Mouse (Mus musculus): Measurements from ENCODE around the gene Gm3139. TPM values are rescaled to one million over a fixed set of nuclear protein-coding genes. Genes with fewer than 3 reads are reported as not detected.

Gm3139 gene
- not detected for polyA plus RNA-seq (2017; shearing (Covaris generic))

GRCm38 (mm10) chr5:94525987-94526386, at the start of gene Gm3139:
Gene Gm3139, plus strand, starts transcription at chr5:94526287.

Other genes starting within 250 kb of the Gm3139 start
- gene A430089I19Rik, start 219.5 kb upstream of the Gm3139 start, polyA plus RNA-seq (2017; shearing (Covaris generic)) = not detected
- not detected for gene Gm6502, start 211.9 kb upstream of the Gm3139 start, polyA plus RNA-seq (2017; shearing (Covaris generic))
- gene AA792892, start 186.5 kb upstream of the Gm3139 start, polyA plus RNA-seq (2017; shearing (Covaris generic)) = not detected
- gene Gm7682, start 80.5 kb upstream of the Gm3139 start, polyA plus RNA-seq (2017; shearing (Covaris generic)) = not detected
- not detected for gene Gm3147, start 90.1 kb downstream of the Gm3139 start, polyA plus RNA-seq (2017; shearing (Covaris generic))
- not detected for gene Gm6509, start 97.7 kb downstream of the Gm3139 start, polyA plus RNA-seq (2017; shearing (Covaris generic))
- not detected for gene Gm6205, start 122.1 kb downstream of the Gm3139 start, polyA plus RNA-seq (2017; shearing (Covaris generic))

Data from activated CD4-positive, CD25-positive, alpha-beta regulatory T cell, adult 9 weeks (primary cell).